Mouse (Mus musculus) C2C12 (cell line): ENCODE measurements at regions not wholly inside any gene's neighbourhood (a gene's known extent, or its start where the extent isn't known, plus 50 kb on each side); places are given as distances from the start of the nearest gene placed in this dataset.

Source experiments
- H3K27me3 ChIP-seq: one replicate; pipeline ENCODE4 v1.6.1; 2011; ENCODE audit not compliant: control insufficient read depth, insufficient read depth, insufficient read length
- H3K36me3 ChIP-seq: one replicate; pipeline ENCODE4 v1.6.1; 2011; ENCODE audit not compliant: control insufficient read depth, insufficient read depth
- H3K4me3 ChIP-seq: one replicate; pipeline ENCODE4 v1.5.1; 2011; ENCODE audit warnings: mild to moderate bottlenecking, control low read depth; ENCODE audit not compliant: poor library complexity, insufficient read depth, severe bottlenecking
- H3K79me2 ChIP-seq: one replicate; pipeline ENCODE4 v1.6.1; 2011; ENCODE audit not compliant: control insufficient read depth, insufficient read depth
- H3K79me3 ChIP-seq: one replicate; pipeline ENCODE4 v1.6.1; 2011; ENCODE audit warnings: low read depth, control low read depth
- H3ac ChIP-seq: one replicate; pipeline ENCODE3; 2011; ENCODE audit warnings: low read depth; ENCODE audit not compliant: control insufficient read depth, insufficient read length
- CEBPB ChIP-seq: IDR thresholded peaks from one replicate; pipeline ENCODE4 v1.6.1; 2011; ENCODE audit warnings: low read depth, mild to moderate bottlenecking, control low read depth, moderate library complexity
- CTCF ChIP-seq: IDR thresholded peaks from one replicate; pipeline ENCODE4 v1.5.1; 2011; ENCODE audit not compliant: control insufficient read depth, insufficient read depth, insufficient read length
- FOSL1 ChIP-seq: IDR thresholded peaks from one replicate; pipeline ENCODE4 v1.8.0; 2011; ENCODE audit warnings: mild to moderate bottlenecking, low read length; ENCODE audit not compliant: poor library complexity, insufficient read depth, severe bottlenecking
- MAX ChIP-seq: IDR thresholded peaks from one replicate; pipeline ENCODE4 v1.6.1; 2011; ENCODE audit warnings: mild to moderate bottlenecking, control low read depth
- MYOD1 ChIP-seq: IDR thresholded peaks from one replicate; pipeline ENCODE4 v1.6.1; 2011; ENCODE audit warnings: low read depth; ENCODE audit not compliant: control insufficient read depth, insufficient read length
- MYOG ChIP-seq: IDR thresholded peaks from one replicate; pipeline ENCODE4 v1.6.1; 2011; ENCODE audit not compliant: control insufficient read depth, insufficient read length; ENCODE audit errors: extremely low read depth
- USF1 ChIP-seq: IDR thresholded peaks from one replicate; pipeline ENCODE4 v1.6.1; 2011; ENCODE audit warnings: low read depth, mild to moderate bottlenecking, control low read depth, moderate library complexity

DNA sequence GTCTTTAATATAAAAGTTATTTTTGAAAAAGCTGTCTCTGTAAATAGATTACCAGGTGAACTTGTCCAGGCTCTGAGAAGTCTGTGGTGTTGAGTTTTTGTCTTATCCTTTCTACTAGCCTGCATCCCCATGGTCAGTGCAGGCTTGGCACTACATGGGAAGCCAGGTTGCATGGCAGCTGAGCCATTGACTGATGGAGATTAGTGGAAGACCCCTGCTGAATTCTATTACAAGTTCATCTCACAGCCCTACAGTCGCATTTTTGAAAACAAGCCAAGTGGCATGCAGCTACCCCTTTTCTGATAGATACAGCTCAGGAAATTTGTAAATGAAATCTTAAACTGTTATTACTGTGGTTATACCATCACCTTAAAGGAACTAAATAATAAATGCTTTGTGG is 101.2 kb upstream of the Fam184a start:
- no peaks in the 10 kb centered on the region for H3K36me3 ChIP-seq
- H3K27me3 ChIP-seq, result no peaks in the 10 kb centered on the region
- no peak overlapping the region for H3K4me3 ChIP-seq
- no peaks in the 10 kb centered on the region for H3K79me2 ChIP-seq
- no peaks in the 10 kb centered on the region for H3K79me3 ChIP-seq
- TF ChIP-seq MYOD1 (no peak), CTCF (no peak), USF1 (no peak), FOSL1 (no peak), CEBPB (no peak), MAX (no peak), MYOG (no peak)
- H3ac ChIP-seq, result no peak overlapping the region

GRCm38 (mm10) chr10:53850568-53850967 is 99.6 kb upstream of the Fam184a start:
- TF ChIP-seq MAX, result no peak
- no peak for TF ChIP-seq CEBPB
- no peak for TF ChIP-seq MYOD1
- no peak for TF ChIP-seq CTCF
- no peak for TF ChIP-seq USF1
- TF ChIP-seq FOSL1, result no peak
- no peak for TF ChIP-seq MYOG
- H3K79me3 ChIP-seq, result no peaks in the 10 kb centered on the region

GRCm38 (mm10) chr10:53813244-53813620 is 62.3 kb upstream of the Fam184a start:
- Histone ChIP-seq H3K79me3 (no peaks in the 10 kb centered on the region), H3K36me3 (no peaks in the 10 kb centered on the region), H3ac (no peak overlapping the region), H3K79me2 (no peaks in the 10 kb centered on the region), H3K4me3 (no peak overlapping the region), H3K27me3 (no peaks in the 10 kb centered on the region)
- TF ChIP-seq USF1 (no peak), MYOD1 (no peak), FOSL1 (no peak)

More at GRCm38 (mm10) chr10:53850568-53850967, 99.6 kb upstream of the Fam184a start:
- H3K79me2 ChIP-seq, result no peaks in the 10 kb centered on the region
- H3ac ChIP-seq, result no peak overlapping the region
- no peaks in the 10 kb centered on the region for H3K27me3 ChIP-seq
- no peak overlapping the region for H3K4me3 ChIP-seq
- H3K36me3 ChIP-seq, result no peaks in the 10 kb centered on the region

DNA sequence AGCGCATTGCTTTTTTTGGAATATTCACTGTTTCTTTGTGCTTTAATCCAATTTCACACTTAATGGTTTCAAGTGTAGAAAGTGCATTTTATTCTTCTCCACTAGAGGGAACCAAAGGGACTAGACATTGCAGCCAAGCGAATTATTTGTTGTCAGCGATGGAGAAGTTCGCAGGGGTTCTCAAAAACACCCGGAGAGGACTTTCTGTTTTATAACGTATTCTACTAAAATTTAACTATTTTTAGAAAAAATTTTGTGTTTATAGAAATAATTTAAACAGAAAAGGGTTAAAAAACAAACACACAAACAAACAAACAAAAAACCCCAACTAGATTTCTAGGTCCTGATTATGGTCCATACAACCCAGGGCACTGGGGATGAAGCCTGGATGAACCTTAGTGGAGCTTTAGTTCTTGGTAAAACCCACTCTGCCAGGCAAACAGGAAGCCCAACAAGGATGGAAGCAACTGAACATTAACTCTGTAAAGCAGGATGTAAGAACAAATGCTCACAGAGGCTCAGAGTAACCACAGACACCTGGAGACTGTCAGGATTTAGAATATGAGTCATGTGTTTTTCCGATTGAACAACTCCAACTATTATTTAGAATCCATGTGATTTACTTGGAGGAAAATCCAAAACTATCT is 61.8 kb upstream of the Fam184a start:
- Histone ChIP-seq H3K79me2 (no peaks in the 10 kb centered on the region), H3K4me3 (no peak overlapping the region), H3K79me3 (no peaks in the 10 kb centered on the region), H3K27me3 (no peaks in the 10 kb centered on the region), H3ac (no peak overlapping the region), H3K36me3 (no peaks in the 10 kb centered on the region)
- TF ChIP-seq CEBPB (no peak), FOSL1 (no peak), MYOD1 (no peak)

DNA sequence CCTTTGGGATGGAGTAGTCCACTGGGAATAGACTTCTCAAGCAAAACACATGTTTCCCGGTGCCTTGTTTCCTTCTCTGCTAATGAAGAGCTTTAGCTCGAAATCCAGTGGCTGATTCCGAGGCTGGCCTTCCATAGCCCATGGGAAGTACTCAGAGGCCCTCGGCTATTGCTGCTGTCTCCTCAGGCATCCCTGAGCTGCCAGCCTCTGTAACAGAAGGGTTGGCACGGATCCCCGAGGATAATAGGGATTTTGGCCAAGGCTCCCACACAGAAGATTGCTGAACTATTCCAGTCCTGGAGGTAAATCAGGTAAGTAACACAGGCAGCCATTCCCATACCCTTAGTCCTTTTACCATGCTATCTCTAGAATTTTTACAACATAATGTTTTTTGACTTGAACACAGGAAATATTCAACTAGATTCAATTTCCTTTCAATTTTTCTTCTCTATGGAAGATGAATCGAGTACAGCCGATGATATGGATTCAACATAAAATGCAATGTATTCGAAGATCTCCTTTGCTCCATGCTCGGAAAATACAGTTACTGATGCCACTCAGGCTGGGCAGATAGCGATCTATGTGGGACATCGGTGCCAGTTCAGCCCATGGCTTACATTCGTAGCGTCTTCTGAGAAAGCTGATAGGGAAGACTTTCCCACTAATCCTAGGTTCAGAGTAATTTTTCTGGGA is 61.1 kb upstream of the Fam184a start:
- Histone ChIP-seq H3K79me2 (no peaks in the 10 kb centered on the region), H3K79me3 (no peaks in the 10 kb centered on the region), H3K4me3 (no peak overlapping the region), H3ac (no peak overlapping the region), H3K27me3 (no peaks in the 10 kb centered on the region), H3K36me3 (no peaks in the 10 kb centered on the region)
- TF ChIP-seq FOSL1 (no peak), USF1 (no peak), MYOD1 (no peak), MYOG (no peak), MAX (no peak)

GRCm38 (mm10) chr10:53806697-53807096 is 55.8 kb upstream of the Fam184a start:
- H3K79me2 ChIP-seq, result no peaks in the 10 kb centered on the region
- H3K36me3 ChIP-seq, result no peaks in the 10 kb centered on the region
- no peaks in the 10 kb centered on the region for H3K79me3 ChIP-seq
- H3K4me3 ChIP-seq, result no peak overlapping the region
- TF ChIP-seq CTCF (peak; percentile 14), USF1 (no peak), CEBPB (no peak)
- H3K27me3 ChIP-seq, result no peaks in the 10 kb centered on the region
- no peak overlapping the region for H3ac ChIP-seq
